ENCODE assay signal across 9 mouse cellular contexts in genomic region chr2:31962501-31963224, GRCm38 (mm10). TPM values are rescaled to one million over a fixed set of nuclear protein-coding genes. Genes with fewer than 3 reads are reported as not detected.
DNase-seq lines count a peak whose midpoint lies in the region; ATAC-seq and TF ChIP-seq lines count a peak whose summit lies in the region.
"Had no signal": no experiment of that assay in that cellular context is flagged by ENCODE, and none has a peak within 500 bp of the region (broad histone marks: within the 10 kb centered on the region; RNA-seq: fewer than 3 reads in every experiment).

No protein-coding gene starts in this region.

- no peak for TF ChIP-seq POLR2A in limb, embryonic 14.5 days (IDR thresholded peaks at IDR 0.05; ENCODE audit: borderline replicate concordance, extremely low read depth, insufficient read depth, insufficient read length)

- no peaks in the 10 kb centered on the region for H3K9me3 ChIP-seq in limb, embryonic 12.5 days
- no peaks in the 10 kb centered on the region for H3K9me3 ChIP-seq in limb, embryonic 10.5 days (replicated peaks)
- no peaks in the 10 kb centered on the region for H3K9me3 ChIP-seq in forebrain, embryonic 13.5 days (replicated peaks)
- H3K9me3 ChIP-seq in kidney, embryonic 14.5 days (ENCODE audit: control insufficient read depth, low read length), result no peaks in the 10 kb centered on the region
- no peaks in the 10 kb centered on the region for H3K9me3 ChIP-seq in limb, embryonic 14.5 days (ENCODE audit: control insufficient read depth, low read length)
- no peaks in the 10 kb centered on the region for H3K9me3 ChIP-seq in neural tube, embryonic 15.5 days (replicated peaks)
- H3K9me3 ChIP-seq: G1E had no signal

- H3K27me3 ChIP-seq in limb, embryonic 12.5 days, result no peaks in the 10 kb centered on the region
- H3K27me3 ChIP-seq in limb, embryonic 10.5 days (ENCODE audit: low read depth, poor library complexity, severe bottlenecking), result no peaks in the 10 kb centered on the region
- H3K27me3 ChIP-seq in forebrain, embryonic 13.5 days, result no peaks in the 10 kb centered on the region
- H3K27me3 ChIP-seq in kidney, embryonic 14.5 days (ENCODE audit: control insufficient read depth, insufficient read depth, low read length), result no peaks in the 10 kb centered on the region
- no peaks in the 10 kb centered on the region for H3K27me3 ChIP-seq in limb, embryonic 14.5 days (ENCODE audit: control insufficient read depth, insufficient read depth, low read length)
- H3K27me3 ChIP-seq in neural tube, embryonic 15.5 days (replicated peaks), result no peaks in the 10 kb centered on the region

- H3K9ac ChIP-seq in limb, embryonic 12.5 days (replicated peaks), result no peak overlapping the region
- H3K9ac ChIP-seq in forebrain, embryonic 13.5 days, result peak overlapping the region; percentile 53
- no peak overlapping the region for H3K9ac ChIP-seq in kidney, embryonic 14.5 days (ENCODE audit: low read depth, low read length)
- H3K9ac ChIP-seq in limb, embryonic 14.5 days (ENCODE audit: low read depth, low read length, severe bottlenecking), result peak overlapping the region; percentile 12; the same call in 1 of the 2 replicates
- no peak overlapping the region for H3K9ac ChIP-seq in neural tube, embryonic 15.5 days (replicated peaks)

- 0 out of 2 replicates have a peak, but pooled peaks have one; percentile 29 for ATAC-seq in limb, embryonic 12.5 days (ENCODE audit: insufficient number of reproducible peaks, insufficient read depth, low FRiP score, low TSS enrichment, low read depth)
- ATAC-seq in forebrain, embryonic 13.5 days, result peak; percentile 95
- no peak for ATAC-seq in kidney, embryonic 14.5 days (ENCODE audit: low FRiP score, low TSS enrichment)
- peak; percentile 60 for ATAC-seq in limb, embryonic 14.5 days (ENCODE audit: low FRiP score, low read depth)
- peak; percentile 89 for ATAC-seq in neural tube, embryonic 15.5 days (ENCODE audit: low FRiP score)

- no peak overlapping the region for H3K4me2 ChIP-seq in limb, embryonic 12.5 days
- H3K4me2 ChIP-seq in forebrain, embryonic 13.5 days, result peak overlapping the region; percentile 34
- no peak overlapping the region for H3K4me2 ChIP-seq in kidney, embryonic 14.5 days (replicated peaks; ENCODE audit: low read depth, low read length)
- no peak overlapping the region for H3K4me2 ChIP-seq in limb, embryonic 14.5 days (replicated peaks; ENCODE audit: low read depth, low read length, severe bottlenecking)
- no peak overlapping the region for H3K4me2 ChIP-seq in neural tube, embryonic 15.5 days

- WGBS in limb, embryonic 12.5 days, result 75% methylated on average over 8 of the region's 8 CpGs
- 86% methylated on average over 8 of the region's 8 CpGs for WGBS in limb, embryonic 10.5 days
- WGBS in forebrain, embryonic 13.5 days, result 19% methylated on average over 8 of the region's 8 CpGs
- WGBS in kidney, embryonic 14.5 days, result 67% methylated on average over 8 of the region's 8 CpGs
- 71% methylated on average over 7 of the region's 8 CpGs for WGBS in limb, embryonic 14.5 days
- WGBS in neural tube, embryonic 15.5 days, result 31% methylated on average over 8 of the region's 8 CpGs

- H3K4me3 ChIP-seq in limb, embryonic 12.5 days (replicated peaks), result no peak overlapping the region
- no peak overlapping the region for H3K4me3 ChIP-seq in limb, embryonic 10.5 days
- H3K4me3 ChIP-seq in forebrain, embryonic 13.5 days, result no peak overlapping the region
- H3K4me3 ChIP-seq in kidney, embryonic 14.5 days (ENCODE audit: low read length), result no peak overlapping the region
- H3K4me3 ChIP-seq in limb, embryonic 14.5 days (replicated peaks; ENCODE audit: low read length), result no peak overlapping the region
- H3K4me3 ChIP-seq in neural tube, embryonic 15.5 days (replicated peaks), result no peak overlapping the region

- H3K27ac ChIP-seq in limb, embryonic 12.5 days, result peak overlapping the region; percentile 73
- H3K27ac ChIP-seq in limb, embryonic 10.5 days, result no peak overlapping the region
- peak overlapping the region; percentile 95 for H3K27ac ChIP-seq in forebrain, embryonic 13.5 days
- H3K27ac ChIP-seq in kidney, embryonic 14.5 days (ENCODE audit: low read depth, low read length), result peak overlapping the region; percentile 26; the same call in 1 of the 2 replicates
- H3K27ac ChIP-seq in limb, embryonic 14.5 days (replicated peaks; ENCODE audit: low read depth, low read length), result peak overlapping the region; percentile 85
- peak overlapping the region; percentile 78 for H3K27ac ChIP-seq in neural tube, embryonic 15.5 days (replicated peaks)

- DNase-seq in limb, embryonic 10.5 days (ENCODE audit: low spot score), result no peak
- DNase-seq in limb, embryonic 14.5 days (ENCODE audit: low spot score), result no peak
- no peak for DNase-seq in urinary bladder, postnatal 36 days (ENCODE audit: low spot score in 2 of 2)
- no peak for DNase-seq in thymus, postnatal 14 days

- H3K36me3 ChIP-seq in limb, embryonic 12.5 days, result peaks cover 84% of the 10 kb centered on the region
- H3K36me3 ChIP-seq in limb, embryonic 10.5 days, result peaks cover 97% of the 10 kb centered on the region
- peaks cover 45% of the 10 kb centered on the region for H3K36me3 ChIP-seq in forebrain, embryonic 13.5 days (ENCODE audit: poor library complexity, severe bottlenecking)
- no peaks in the 10 kb centered on the region; the same call in 1 of the 2 replicates for H3K36me3 ChIP-seq in kidney, embryonic 14.5 days (ENCODE audit: control insufficient read depth, insufficient read depth, low read length)
- H3K36me3 ChIP-seq in limb, embryonic 14.5 days (ENCODE audit: control insufficient read depth, insufficient read depth, low read length), result peaks cover 16% of the 10 kb centered on the region; the same call in 1 of the 2 replicates
- no peaks in the 10 kb centered on the region for H3K36me3 ChIP-seq in neural tube, embryonic 15.5 days
- H3K36me3 ChIP-seq: G1E had no signal

- no peaks in the 10 kb centered on the region for H3K4me1 ChIP-seq in limb, embryonic 12.5 days (replicated peaks)
- no peaks in the 10 kb centered on the region; the same call in 1 of the 2 replicates for H3K4me1 ChIP-seq in limb, embryonic 10.5 days
- H3K4me1 ChIP-seq in forebrain, embryonic 13.5 days, result peaks cover 35% of the 10 kb centered on the region
- peaks cover 25% of the 10 kb centered on the region for H3K4me1 ChIP-seq in kidney, embryonic 14.5 days (ENCODE audit: control insufficient read depth, insufficient read depth, low read length)
- H3K4me1 ChIP-seq in limb, embryonic 14.5 days (ENCODE audit: control insufficient read depth, insufficient read depth, low read length), result no peaks in the 10 kb centered on the region
- peaks cover 27% of the 10 kb centered on the region for H3K4me1 ChIP-seq in neural tube, embryonic 15.5 days

RNA-seq across cellular contexts. Expression of gene Nup214, which starts 11.6 kb away (rescaled TPM):
- 76.4 and 87.4 TPM in 2 replicates for polyA plus RNA-seq in limb, embryonic 12.5 days (2016; fragmentation: Nextera tagmentation; extraction: Ambion mirVana)
- 114 and 122 TPM in 2 replicates for polyA plus RNA-seq in limb, embryonic 10.5 days (2016; fragmentation: Nextera tagmentation; extraction: Ambion mirVana)
- polyA plus RNA-seq in forebrain, embryonic 13.5 days (2015; fragmentation: Nextera tagmentation; extraction: Ambion mirVana), result 101 and 103 TPM in 2 replicates
- polyA plus RNA-seq in kidney, embryonic 14.5 days (2014; fragmentation: Nextera tagmentation; extraction: Ambion mirVana), result 79.4 and 97.4 TPM in 2 replicates
- 41.3 and 48.2 TPM in 2 replicates for polyA plus RNA-seq in limb, embryonic 14.5 days (2012; rRNA removed)
- 65.2 and 70.7 TPM in 2 replicates for polyA plus RNA-seq in limb, embryonic 14.5 days (2014; fragmentation: Nextera tagmentation; extraction: Ambion mirVana)
- 62.0 and 66.0 TPM in 2 replicates for polyA plus RNA-seq in neural tube, embryonic 15.5 days (2015; fragmentation: Nextera tagmentation; extraction: Ambion mirVana)

RNA-seq across cellular contexts. Expression of gene Aif1l, which starts 12.7 kb away (rescaled TPM):
- 86.6 and 100 TPM in 2 replicates for polyA plus RNA-seq in limb, embryonic 12.5 days (2016; fragmentation: Nextera tagmentation; extraction: Ambion mirVana)
- 107 and 120 TPM in 2 replicates for polyA plus RNA-seq in limb, embryonic 10.5 days (2016; fragmentation: Nextera tagmentation; extraction: Ambion mirVana)
- polyA plus RNA-seq in forebrain, embryonic 13.5 days (2015; fragmentation: Nextera tagmentation; extraction: Ambion mirVana), result 68.7 and 74.8 TPM in 2 replicates
- 55.8 and 72.1 TPM in 2 replicates for polyA plus RNA-seq in kidney, embryonic 14.5 days (2014; fragmentation: Nextera tagmentation; extraction: Ambion mirVana)
- polyA plus RNA-seq in limb, embryonic 14.5 days (2012; rRNA removed), result 28.2 and 35.4 TPM in 2 replicates
- 32.3 and 44.7 TPM in 2 replicates for polyA plus RNA-seq in limb, embryonic 14.5 days (2014; fragmentation: Nextera tagmentation; extraction: Ambion mirVana)
- 16.9 and 19.5 TPM in 2 replicates for polyA plus RNA-seq in neural tube, embryonic 15.5 days (2015; fragmentation: Nextera tagmentation; extraction: Ambion mirVana)
- polyA plus RNA-seq: G1E had no signal

Comparison
In these comparisons a context has a peak if more than half of its experiments do, and no peak if none do; other contexts are left out.
1. H3K9ac ChIP-seq: peak in forebrain, embryonic 13.5 days (single experiment) and limb, embryonic 14.5 days (single experiment); none in limb, embryonic 12.5 days (single experiment), kidney, embryonic 14.5 days (single experiment) and neural tube, embryonic 15.5 days (single experiment).